Mouse (Mus musculus) right cerebral cortex, postnatal 36 days (tissue): Measurements from ENCODE around the gene Ppp4r2.
"Not testable (repeated sequence)": the region's sequence is repeated elsewhere in the genome, so short reads cannot be mapped to it uniquely, and the experiment has no call there.

Experiments
- DNase-seq, 2 experiments: peaks; one replicate each; pipeline ENCODE4 v3.0.0; 2022; ENCODE audit warnings: low spot score in 2 of 2, mixed read lengths in 1 of 2

The Ppp4r2 gene

GRCm38 (mm10) chr6:100831188-100831587, 2.2 kb upstream of the Ppp4r2 start:
- DNase-seq = no peak

DNA sequence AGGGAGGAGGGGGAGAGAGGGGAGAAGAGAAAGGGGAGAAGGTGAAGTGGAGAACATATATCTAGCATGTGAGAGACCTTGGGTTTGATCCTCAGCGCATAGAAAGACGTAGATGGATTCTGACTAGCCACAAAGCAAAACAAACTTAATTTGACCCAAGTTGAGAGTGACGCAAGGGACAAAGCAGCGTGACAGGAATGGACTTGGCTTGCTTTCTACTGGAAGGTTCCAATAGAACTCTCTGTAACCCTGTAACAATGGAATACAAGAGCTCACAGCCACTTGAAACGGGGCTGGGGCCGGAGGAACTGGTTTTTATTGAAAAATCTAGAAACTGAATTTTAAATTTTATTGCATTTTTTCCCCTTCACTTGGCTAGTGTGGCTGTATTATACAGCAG, 1.7 kb upstream of the Ppp4r2 start:
- no peak for DNase-seq

- peak; percentile 30 to 56 for DNase-seq
Measured at GRCm38 (mm10) chr6:100833811-100834481, 524 bp downstream of the Ppp4r2 start.

DNA sequence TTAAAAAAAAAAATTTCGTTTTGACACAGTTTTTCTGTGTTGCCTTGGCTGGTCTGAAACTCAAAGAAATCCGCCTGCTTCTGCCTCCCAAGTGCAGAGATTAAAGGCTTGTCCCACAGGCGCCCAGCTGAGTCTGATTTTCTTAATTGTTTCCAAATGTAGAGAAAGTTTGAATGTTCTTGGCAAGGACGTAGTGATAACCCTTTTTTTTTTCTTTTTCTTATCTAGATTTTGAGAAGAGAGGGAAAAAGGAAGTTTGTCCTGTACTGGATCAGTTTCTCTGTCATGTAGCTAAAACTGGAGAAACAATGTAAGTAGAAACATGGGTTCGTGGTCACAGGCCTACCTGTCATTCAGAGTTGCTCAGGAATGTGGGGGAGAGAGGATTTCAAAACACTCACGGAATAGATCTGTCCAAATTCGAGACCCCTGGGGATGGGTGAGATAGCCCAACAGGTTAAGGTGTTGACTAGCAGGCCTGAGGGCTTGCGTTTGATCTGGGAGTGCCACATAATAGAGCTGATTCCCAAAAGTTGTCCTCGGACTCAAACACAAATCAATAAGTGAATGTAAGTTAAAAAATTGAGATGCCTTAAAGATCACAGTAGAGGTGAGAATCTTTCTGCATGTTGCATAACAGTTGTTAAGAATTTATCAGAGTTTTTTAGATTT, 1.2 kb downstream of the Ppp4r2 start:
- no peak for DNase-seq

DNA sequence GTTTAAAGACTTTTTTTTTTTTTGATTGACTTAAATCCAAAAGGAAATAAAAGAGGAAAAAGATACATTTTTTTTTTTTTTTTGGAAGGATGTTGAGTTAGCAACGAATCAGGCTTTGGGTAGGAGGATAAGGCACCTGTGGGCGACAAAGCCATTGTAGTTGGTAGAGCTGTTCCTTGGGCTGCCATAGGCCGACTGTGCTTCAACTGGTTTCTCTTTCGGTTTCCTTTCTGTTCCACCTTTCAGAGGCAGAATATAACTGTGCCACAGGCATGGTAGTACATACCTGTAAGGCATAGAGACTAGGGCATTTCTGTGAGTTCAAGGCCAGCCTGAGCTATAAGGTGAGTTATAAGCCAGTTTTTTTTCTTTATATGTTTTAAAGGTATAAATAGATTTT, 11.6 kb downstream of the Ppp4r2 start:
- DNase-seq = no peak

GRCm38 (mm10) chr6:100847264-100847663, 13.8 kb downstream of the Ppp4r2 start:
- DNase-seq = no peak

GRCm38 (mm10) chr6:100848682-100849375, 15.4 kb downstream of the Ppp4r2 start:
- no peak for DNase-seq

GRCm38 (mm10) chr6:100850671-100851081, 17.3 kb downstream of the Ppp4r2 start:
- DNase-seq = no peak

GRCm38 (mm10) chr6:100851083-100851482, 17.7 kb downstream of the Ppp4r2 start:
- DNase-seq = no peak

GRCm38 (mm10) chr6:100865321-100865720, 31.9 kb downstream of the Ppp4r2 start:
- DNase-seq = no peak

DNA sequence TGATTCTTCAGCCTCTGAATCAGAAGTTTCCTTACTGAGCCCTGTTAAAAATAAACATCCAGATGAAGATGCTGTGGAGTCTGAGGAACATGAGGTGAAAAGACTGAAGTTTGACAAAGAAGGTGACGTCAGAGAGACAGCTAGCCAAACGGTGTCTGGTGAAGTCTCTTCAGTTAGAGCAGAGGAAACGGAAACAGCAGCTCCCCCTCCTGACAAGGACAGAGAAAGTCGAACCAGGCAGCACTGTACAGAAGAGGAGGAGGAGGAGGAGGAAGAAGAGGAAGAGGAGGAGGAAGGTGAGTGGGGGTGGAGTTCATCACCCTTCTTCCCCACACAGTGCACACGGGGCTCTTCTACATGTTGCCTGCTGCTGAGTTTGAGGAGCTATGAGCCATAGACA, 32.4 kb downstream of the Ppp4r2 start:
- not testable (repeated sequence) for DNase-seq

DNA sequence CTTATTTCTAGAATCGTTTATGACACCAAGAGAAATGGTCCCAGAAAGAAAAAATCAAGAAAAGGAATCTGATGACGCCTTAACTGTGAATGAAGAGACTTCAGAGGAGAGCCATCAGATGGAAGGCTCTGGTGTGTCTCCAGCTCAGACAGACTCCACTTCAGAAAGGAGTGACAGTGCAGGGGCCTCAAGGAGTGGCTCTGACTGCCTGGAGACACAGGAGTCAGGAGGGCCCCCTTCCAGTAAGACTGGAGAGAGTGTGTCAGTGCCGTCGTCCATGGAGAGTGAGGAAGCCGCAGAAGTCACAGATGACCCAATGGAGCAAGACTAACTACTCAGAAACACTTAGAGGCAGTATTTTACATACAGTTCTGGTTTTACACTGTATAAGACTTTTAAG, 32.8 kb downstream of the Ppp4r2 start:
- not testable (repeated sequence) for DNase-seq

DNA sequence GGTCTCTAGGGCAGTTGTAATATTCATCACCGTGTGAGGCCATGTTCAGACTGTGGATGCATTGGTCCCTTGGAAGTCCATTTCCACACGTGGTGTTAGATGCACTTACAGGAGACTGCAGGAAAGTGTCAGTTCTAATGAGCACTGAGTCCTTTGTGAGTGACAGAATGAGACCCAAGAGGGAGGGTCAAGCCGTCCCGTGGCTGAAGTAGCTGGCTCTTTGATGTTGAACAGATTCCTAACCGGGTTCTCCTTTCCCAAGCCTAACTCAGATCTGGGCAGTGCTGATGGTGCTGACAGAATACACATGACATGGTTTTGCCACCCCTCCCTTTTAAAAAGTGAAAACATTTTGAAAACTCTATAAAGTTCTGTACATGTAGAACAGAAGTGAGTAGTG, 35.4 kb downstream of the Ppp4r2 start:
- no peak for DNase-seq

GRCm38 (mm10) chr6:100869909-100870308, 36.5 kb downstream of the Ppp4r2 start:
- no peak for DNase-seq

- DNase-seq = no peak
Measured at GRCm38 (mm10) chr6:100873191-100873590, 39.8 kb downstream of the Ppp4r2 start.

DNA sequence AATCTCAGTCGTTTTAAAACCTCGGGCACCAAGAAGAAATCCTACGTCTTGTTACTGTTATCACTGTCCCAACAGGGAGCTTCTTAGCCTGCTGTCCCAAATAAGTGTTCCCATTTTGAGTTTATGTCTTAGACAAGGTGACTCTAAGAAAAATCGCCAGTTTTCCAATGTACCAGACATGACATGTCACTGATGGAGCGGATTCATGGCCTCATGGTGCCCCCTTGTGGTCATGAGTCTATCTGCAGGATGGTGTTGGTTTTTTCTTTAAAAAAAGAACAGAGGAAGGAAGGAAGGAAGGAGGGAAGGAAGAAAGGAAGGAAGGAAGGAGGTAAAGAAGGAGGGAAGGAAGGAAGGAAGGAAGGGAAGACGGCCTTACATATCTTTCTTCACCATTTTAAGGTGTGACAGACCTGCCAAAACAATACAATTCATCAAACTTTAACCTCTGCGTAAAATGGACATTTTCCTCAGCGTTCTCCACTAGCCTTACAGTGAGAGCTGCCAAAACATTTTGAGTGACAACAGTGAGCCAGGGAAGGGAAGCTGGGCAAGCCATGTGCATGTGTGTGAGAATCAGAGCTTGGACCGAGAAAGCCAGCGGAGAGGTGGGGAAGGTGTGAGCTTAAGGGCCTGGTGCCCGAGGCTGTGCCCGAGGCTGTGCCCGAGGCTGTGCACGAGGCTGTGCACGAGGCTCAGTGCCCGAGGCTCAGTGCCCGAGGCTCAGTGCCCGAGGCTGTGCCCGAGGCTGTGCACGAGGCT, 42.6 kb downstream of the Ppp4r2 start:
- DNase-seq = no peak

DNA sequence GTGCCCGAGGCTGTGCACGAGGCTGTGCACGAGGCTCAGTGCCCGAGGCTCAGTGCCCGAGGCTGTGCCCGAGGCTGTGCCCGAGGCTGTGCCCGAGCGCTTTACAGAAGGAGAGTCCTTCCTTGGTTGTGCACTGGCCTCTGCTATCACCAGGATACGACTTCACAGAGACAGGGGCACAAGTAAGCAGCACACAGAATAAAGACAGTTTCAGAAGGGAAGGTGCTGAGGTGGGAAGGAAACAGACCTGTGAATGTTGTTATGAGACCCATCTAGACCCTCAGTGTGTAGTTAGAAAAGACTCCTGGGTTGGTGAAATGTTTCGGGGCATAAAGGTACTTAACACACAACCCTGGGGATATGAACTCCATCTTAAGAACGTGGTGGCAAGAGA, 43.2 kb downstream of the Ppp4r2 start:
- DNase-seq = no peak

DNA sequence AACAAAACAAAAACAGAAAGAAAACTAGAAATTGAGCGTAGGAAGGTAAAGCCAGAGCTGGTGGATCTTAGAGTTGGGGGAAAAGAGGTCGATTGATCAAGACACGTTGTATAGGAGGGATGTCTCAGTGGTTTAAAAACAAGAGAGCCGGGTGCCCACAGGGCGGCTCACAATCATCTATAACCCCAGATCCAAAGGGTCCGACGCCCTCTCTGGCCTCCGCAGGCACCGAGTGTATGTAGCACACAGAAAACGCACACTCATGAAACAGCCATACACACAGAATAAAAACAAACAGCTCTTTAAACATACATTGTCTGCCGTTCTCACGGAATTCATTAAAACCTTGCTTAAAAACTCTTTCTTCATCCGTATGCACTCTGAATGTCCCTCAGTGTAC, 45.1 kb downstream of the Ppp4r2 start:
- no peak for DNase-seq

DNA sequence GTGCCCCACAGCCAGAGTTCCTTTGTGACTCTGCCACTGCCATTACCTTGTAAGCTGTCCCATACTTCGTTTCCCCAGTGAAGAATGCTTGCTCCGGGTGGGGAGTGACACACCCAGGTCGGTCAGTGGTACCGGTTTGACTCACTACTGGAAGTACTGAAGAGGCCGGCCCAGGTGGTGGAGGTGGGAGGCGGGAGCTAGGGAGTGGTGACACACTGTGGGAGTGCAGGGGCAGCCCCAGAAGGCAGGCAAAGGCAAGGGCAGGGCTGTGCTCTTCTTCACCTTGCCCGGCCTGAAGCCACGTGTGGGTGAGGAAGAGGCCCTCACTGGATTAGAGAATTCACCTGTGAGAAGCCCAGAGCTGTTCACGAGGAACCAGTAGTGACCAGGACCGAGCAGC, 46.2 kb downstream of the Ppp4r2 start:
- no peak for DNase-seq

- no peak for DNase-seq
Measured at GRCm38 (mm10) chr6:100881657-100882056, 48.2 kb downstream of the Ppp4r2 start.

DNA sequence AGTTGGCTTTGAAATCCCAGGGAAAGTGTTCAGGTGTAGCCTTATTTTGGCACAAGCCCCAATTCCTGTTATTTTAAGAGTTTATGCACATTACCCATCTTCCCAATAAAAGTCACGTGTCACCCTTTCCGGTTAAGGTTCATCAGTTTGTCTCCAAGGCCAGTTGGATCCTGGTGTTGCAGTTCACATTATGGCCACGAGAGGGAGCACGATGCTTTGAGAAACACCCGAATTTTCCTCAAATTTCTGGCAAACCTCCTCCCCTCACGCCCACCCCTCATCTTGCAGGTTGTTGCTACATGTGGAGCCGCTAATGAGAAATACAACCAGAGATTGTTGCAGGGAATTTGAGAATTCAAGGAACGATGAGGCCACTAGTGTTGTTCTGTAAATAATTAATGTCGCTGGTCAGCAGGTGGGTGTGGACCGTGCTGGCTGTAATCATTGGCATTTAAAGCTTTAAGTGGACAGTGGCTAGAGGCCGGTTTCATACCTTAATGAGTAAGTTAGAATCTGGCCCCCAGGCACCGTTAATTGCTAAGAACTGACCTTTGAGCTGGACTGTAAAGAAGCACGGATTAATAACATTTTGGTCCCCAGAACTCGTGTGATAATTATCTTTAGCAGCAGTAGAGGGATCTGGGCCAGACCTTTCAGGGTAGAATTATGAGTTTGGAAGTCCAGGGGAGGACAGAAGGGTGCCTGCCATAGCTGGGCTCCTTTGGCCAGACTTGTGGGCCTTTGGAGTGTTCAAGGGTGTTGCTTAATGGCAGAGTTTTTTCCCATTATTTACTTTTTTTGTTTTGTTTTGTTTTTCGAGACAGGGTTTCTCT, 49.2 kb downstream of the Ppp4r2 start:
- peak; percentile 43 to 49 for DNase-seq
